Mouse (Mus musculus): ENCODE results near the gene Plekha6. TPM values are rescaled to one million over a fixed set of nuclear protein-coding genes. Genes with fewer than 3 reads are reported as not detected.

Gene Plekha6
- total and polyA plus RNA-seq, 3 experiments: 11.8 to 28.5 TPM; not detected in 1

DNA sequence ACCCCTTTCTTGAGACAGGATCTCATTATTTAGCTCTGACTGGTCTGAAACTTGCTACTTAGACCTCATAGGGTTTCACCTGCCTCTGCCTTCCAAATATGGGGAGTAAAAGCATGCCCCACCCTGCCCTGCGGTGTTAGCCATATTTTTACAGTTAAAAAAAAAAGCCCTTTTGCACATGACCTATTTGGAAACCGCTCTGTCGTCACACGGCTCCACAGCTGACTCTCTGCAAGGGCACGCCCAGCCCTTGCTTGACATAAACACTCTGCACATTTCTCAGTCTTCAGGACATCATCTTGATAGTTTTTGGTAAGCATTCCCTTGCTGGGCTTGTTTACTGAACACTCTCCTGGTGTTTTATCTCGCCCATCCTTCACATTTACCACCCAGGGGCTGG is 11.1 kb downstream of the Plekha6 start:
- no peak for DNase-seq (ENCODE audit: low read depth, low spot score)
- Histone ChIP-seq H3K4me3 (ENCODE audit: control insufficient read depth in 1 of 2, insufficient read depth in 1 of 2, low read depth in 2 of 2, low read length in 2 of 2) (no peak overlapping the region), H3K27me3 (ENCODE audit: control insufficient read depth in 1 of 2, insufficient read depth in 2 of 2, low read length in 2 of 2) (no peaks in the 10 kb centered on the region)

DNA sequence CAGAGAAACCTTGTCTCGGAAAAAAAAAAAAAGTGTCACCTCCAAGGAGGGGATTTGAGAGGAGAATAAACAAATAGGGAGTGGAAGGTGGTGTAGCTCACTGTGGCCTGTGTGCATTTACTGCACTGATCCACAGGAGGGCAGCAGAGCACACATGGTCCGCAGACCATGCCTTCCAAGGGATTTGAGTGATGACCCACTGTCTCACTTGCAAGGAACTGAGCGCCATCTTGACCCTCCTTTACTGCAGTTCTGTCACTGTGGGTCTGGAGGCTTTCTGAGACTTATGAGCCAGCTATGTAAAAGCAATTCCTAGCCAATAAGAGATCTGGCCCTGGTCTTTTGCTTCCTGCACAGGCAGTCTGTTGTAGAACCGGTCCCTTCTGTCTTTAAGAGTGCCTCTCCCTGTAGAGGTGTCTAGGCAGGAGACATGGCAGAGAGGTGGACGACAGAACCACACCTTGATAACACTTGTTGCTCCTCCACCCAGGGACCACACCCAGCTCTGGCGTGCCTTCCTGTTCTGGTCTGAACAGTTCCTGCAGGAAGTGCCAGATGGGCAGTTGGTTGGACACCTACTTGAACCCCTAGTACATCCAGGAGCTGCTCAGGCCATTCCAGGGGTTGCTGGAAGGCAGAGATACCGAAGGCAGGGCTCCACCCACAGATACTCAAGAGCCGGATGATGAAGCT is 13.6 kb downstream of the Plekha6 start:
- DNase-seq (ENCODE audit: low read depth, low spot score): peak; percentile 73
- no peak overlapping the region for H3K9ac ChIP-seq (ENCODE audit: control insufficient read depth, low read depth, low read length, poor library complexity, severe bottlenecking)

More for the DNA sequence above, 11.1 kb downstream of the Plekha6 start:
- TF ChIP-seq ETS1 (IDR thresholded peaks at IDR 0.05; ENCODE audit: low read depth, low read length): no peak
- TF ChIP-seq BHLHE40 (IDR thresholded peaks at IDR 0.05; ENCODE audit: borderline replicate concordance, low read depth, low read length): no peak
- no peak for TF ChIP-seq CHD2 (IDR thresholded peaks at IDR 0.05; ENCODE audit: low read length)
- H3K36me3 ChIP-seq (ENCODE audit: control insufficient read depth in 1 of 2, insufficient read depth in 2 of 2, low read length in 2 of 2): peaks cover 0 to 4% of the 10 kb centered on the region in 2 experiments; a peak in 1 of 4 replicates
- H3K4me1 ChIP-seq (ENCODE audit: control insufficient read depth in 1 of 2, insufficient read depth in 2 of 2, low read length in 2 of 2): no peaks in the 10 kb centered on the region
- H3K79me2 ChIP-seq (ENCODE audit: control insufficient read depth, insufficient read depth, low read length, poor library complexity): no peaks in the 10 kb centered on the region
- no peak overlapping the region for H3K9ac ChIP-seq (ENCODE audit: control insufficient read depth, low read depth, low read length, poor library complexity, severe bottlenecking)
- no peak overlapping the region for H3K27ac ChIP-seq (ENCODE audit: control insufficient read depth, low read depth, low read length)
- H3K9me3 ChIP-seq (replicated peaks; ENCODE audit: insufficient read depth, low read length): no peaks in the 10 kb centered on the region

DNA sequence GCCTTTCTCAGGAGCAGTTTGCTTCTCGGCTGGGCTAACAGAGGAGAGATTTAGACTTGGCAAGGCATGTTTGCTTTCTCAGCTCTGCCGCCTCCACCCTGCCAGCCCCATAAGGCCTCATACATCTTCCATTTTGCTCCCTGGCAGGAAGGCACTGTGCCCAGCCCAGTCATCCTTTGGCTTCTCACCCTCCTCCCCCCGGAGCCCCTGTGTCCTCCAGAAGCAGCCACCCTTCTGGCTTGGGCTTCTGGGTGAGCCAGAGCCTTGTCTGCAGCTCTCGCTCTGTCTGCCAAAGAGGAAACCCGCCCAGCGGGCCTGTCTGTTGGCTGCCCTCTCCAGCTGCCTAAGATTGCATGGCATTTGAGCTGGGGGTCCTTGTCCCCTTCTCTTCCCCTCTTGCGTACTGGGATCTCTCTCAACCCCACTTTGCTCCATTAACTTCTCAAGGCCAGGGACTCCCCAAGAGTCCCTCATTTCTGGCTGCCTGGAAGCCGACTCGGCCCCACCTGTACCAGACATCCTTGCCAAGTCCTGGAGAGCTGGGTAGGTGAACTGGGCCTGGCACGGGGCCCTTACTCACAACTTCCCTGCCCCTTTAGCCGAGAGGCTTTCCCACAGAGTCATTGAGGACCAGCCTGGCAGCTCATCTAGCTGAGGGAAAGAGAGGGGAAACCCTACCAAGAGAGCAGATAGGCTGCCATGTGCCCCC is 14.9 kb downstream of the Plekha6 start:
- no peak overlapping the region for H3K27ac ChIP-seq (ENCODE audit: control insufficient read depth, low read depth, low read length)
- H3K27me3 ChIP-seq (ENCODE audit: control insufficient read depth in 1 of 2, insufficient read depth in 2 of 2, low read length in 2 of 2): no peaks in the 10 kb centered on the region
- H3K9ac ChIP-seq (ENCODE audit: control insufficient read depth, low read depth, low read length, poor library complexity, severe bottlenecking): no peak overlapping the region
- H3K4me1 ChIP-seq (ENCODE audit: control insufficient read depth in 1 of 2, insufficient read depth in 2 of 2, low read length in 2 of 2): no peaks in the 10 kb centered on the region
- TF ChIP-seq MYC (IDR thresholded peaks at IDR 0.05; ENCODE audit: low read depth, low read length) (no peak), ZNF384 (IDR thresholded peaks at IDR 0.05; ENCODE audit: low read depth, low read length) (no peak), ZMIZ1 (IDR thresholded peaks at IDR 0.05; ENCODE audit: low read depth, low read length) (no peak), RAD21 (IDR thresholded peaks at IDR 0.05; ENCODE audit: low read depth, low read length) (no peak), HCFC1 (IDR thresholded peaks at IDR 0.05; ENCODE audit: low read depth, low read length) (no peak), MAX (IDR thresholded peaks at IDR 0.05; ENCODE audit: low read length) (no peak), ZKSCAN1 (IDR thresholded peaks at IDR 0.05; ENCODE audit: low read depth, low read length) (no peak), TAL1 (IDR thresholded peaks at IDR 0.05; ENCODE audit: low read length) (no peak), GABPA (IDR thresholded peaks at IDR 0.05; ENCODE audit: low read depth, low read length) (no peak), MXI1 (IDR thresholded peaks at IDR 0.05; ENCODE audit: low read depth, low read length) (no peak), CHD1 (IDR thresholded peaks at IDR 0.05; ENCODE audit: low read depth, low read length) (no peak), E2F4 (IDR thresholded peaks at IDR 0.05; ENCODE audit: borderline replicate concordance, low read depth, low read length) (no peak), SMC3 (IDR thresholded peaks at IDR 0.05; ENCODE audit: low read depth, low read length) (no peak), JUND (IDR thresholded peaks at IDR 0.05; ENCODE audit: low read depth, low read length) (no peak), EP300 (IDR thresholded peaks at IDR 0.05; ENCODE audit: low read depth in 1 of 2, low read length in 2 of 2) (no peak)
- H3K79me2 ChIP-seq (ENCODE audit: control insufficient read depth, insufficient read depth, low read length, poor library complexity): no peaks in the 10 kb centered on the region
- DNase-seq (ENCODE audit: low read depth, low spot score): no peak
- peaks cover 0 to 4% of the 10 kb centered on the region in 2 experiments; a peak in 1 of 4 replicates for H3K36me3 ChIP-seq (ENCODE audit: control insufficient read depth in 1 of 2, insufficient read depth in 2 of 2, low read length in 2 of 2)
- no peaks in the 10 kb centered on the region for H3K9me3 ChIP-seq (replicated peaks; ENCODE audit: insufficient read depth, low read length)
- H3K4me3 ChIP-seq (ENCODE audit: control insufficient read depth in 1 of 2, insufficient read depth in 1 of 2, low read depth in 2 of 2, low read length in 2 of 2): no peak overlapping the region

More for the DNA sequence above, 13.6 kb downstream of the Plekha6 start:
- Histone ChIP-seq H3K9me3 (replicated peaks; ENCODE audit: insufficient read depth, low read length) (no peaks in the 10 kb centered on the region), H3K27ac (ENCODE audit: control insufficient read depth, low read depth, low read length) (no peak overlapping the region), H3K4me3 (ENCODE audit: control insufficient read depth in 1 of 2, insufficient read depth in 1 of 2, low read depth in 2 of 2, low read length in 2 of 2) (no peak overlapping the region), H3K27me3 (ENCODE audit: control insufficient read depth in 1 of 2, insufficient read depth in 2 of 2, low read length in 2 of 2) (no peaks in the 10 kb centered on the region), H3K36me3 (ENCODE audit: control insufficient read depth in 1 of 2, insufficient read depth in 2 of 2, low read length in 2 of 2) (peaks cover 0 to 4% of the 10 kb centered on the region in 2 experiments; a peak in 1 of 4 replicates), H3K4me1 (ENCODE audit: control insufficient read depth in 1 of 2, insufficient read depth in 2 of 2, low read length in 2 of 2) (no peaks in the 10 kb centered on the region), H3K79me2 (ENCODE audit: control insufficient read depth, insufficient read depth, low read length, poor library complexity) (no peaks in the 10 kb centered on the region)
- TF ChIP-seq SMC3 (IDR thresholded peaks at IDR 0.05; ENCODE audit: low read depth, low read length) (peak; percentile 95), ZC3H11A (IDR thresholded peaks at IDR 0.05; ENCODE audit: low read depth, low read length) (peak; percentile 92), SIN3A (IDR thresholded peaks at IDR 0.05; ENCODE audit: low read length) (no peak), CTCF (IDR thresholded peaks at IDR 0.05 in 2 of 3, conservative IDR thresholded peaks at IDR 0.05 in 1 of 3; ENCODE audit: control insufficient read depth in 1 of 3, insufficient read depth in 1 of 3, low read depth in 2 of 3, low read length in 3 of 3, poor library complexity in 1 of 3, severe bottlenecking in 1 of 3) (peak; percentile 90 to 95 (median 94)), HCFC1 (IDR thresholded peaks at IDR 0.05; ENCODE audit: low read depth, low read length) (no peak), MAFK (IDR thresholded peaks at IDR 0.05; ENCODE audit: borderline replicate concordance, low read depth, low read length) (no peak), MAX (IDR thresholded peaks at IDR 0.05; ENCODE audit: low read length) (peak; percentile 43; the same call in 1 of the 2 replicates), MXI1 (IDR thresholded peaks at IDR 0.05; ENCODE audit: low read depth, low read length) (0 out of 2 replicates have a peak, but pooled peaks have one; percentile 26), USF2 (IDR thresholded peaks at IDR 0.05; ENCODE audit: borderline replicate concordance in 1 of 2, insufficient read depth in 1 of 2, low read depth in 1 of 2, low read length in 2 of 2) (no peak), RAD21 (IDR thresholded peaks at IDR 0.05; ENCODE audit: low read depth, low read length) (peak; percentile 94), ELF1 (IDR thresholded peaks at IDR 0.05; ENCODE audit: low read depth, low read length) (no peak), MYC (IDR thresholded peaks at IDR 0.05; ENCODE audit: low read depth, low read length) (no peak)

All from MEL (cell line).